Mouse (Mus musculus) midbrain, embryonic 11.5 days (tissue): Measurements from ENCODE around the gene Vmn1r129. TPM values are rescaled to one million over a fixed set of nuclear protein-coding genes. Genes with fewer than 3 reads are reported as not detected.
"Not testable (repeated sequence)": the region's sequence is repeated elsewhere in the genome, so short reads cannot be mapped to it uniquely, and the experiment has no call there.

Experiments used
- ATAC-seq: fragments of 200-750 bp; cut with Nextera tagmentation; 2 replicates; pipeline ENCODE4 v1.8.0; 2017; ENCODE audit warnings: moderate TSS enrichment, moderate library complexity; ENCODE audit not compliant: low FRiP score
- DNase-seq: peaks from one replicate; pipeline ENCODE4 v3.0.0; 2015; ENCODE audit warnings: low spot score; ENCODE audit errors: missing footprints
- H3K27ac ChIP-seq: fragments of 300-500 bp; sonication (generic); 2 replicates; pipeline ENCODE4 v1.5.1; 2014; ENCODE audit warnings: low read depth, low read length
- H3K27me3 ChIP-seq: fragments of 300-500 bp; sonication (generic); 2 replicates; pipeline ENCODE4 v1.6.1; 2014; ENCODE audit warnings: mild to moderate bottlenecking, low read length, moderate library complexity, mixed read lengths; ENCODE audit not compliant: control insufficient read depth, insufficient read depth
- H3K36me3 ChIP-seq: fragments of 300-500 bp; sonication (generic); 2 replicates; pipeline ENCODE4 v1.6.1; 2014; ENCODE audit warnings: mild to moderate bottlenecking, low read length, moderate library complexity, mixed read lengths; ENCODE audit not compliant: control insufficient read depth, insufficient read depth
- H3K4me1 ChIP-seq: fragments of 300-500 bp; sonication (generic); 2 replicates; pipeline ENCODE4 v1.6.1; 2014; ENCODE audit warnings: low read length; ENCODE audit not compliant: control insufficient read depth, insufficient read depth
- H3K4me2 ChIP-seq: fragments of 300-500 bp; sonication (generic); 2 replicates; pipeline ENCODE4 v1.6.1; 2014; ENCODE audit warnings: mild to moderate bottlenecking, moderate library complexity
- H3K4me3 ChIP-seq: fragments of 300-500 bp; sonication (generic); 2 replicates; pipeline ENCODE4 v1.5.1; 2014; ENCODE audit warnings: low read depth, low read length
- H3K9ac ChIP-seq: fragments of 300-500 bp; sonication (generic); 2 replicates; pipeline ENCODE4 v1.6.1; 2014; ENCODE audit warnings: low read length
- H3K9me3 ChIP-seq: fragments of 300-500 bp; sonication (generic); 2 replicates; pipeline ENCODE4 v1.6.1; 2016; ENCODE audit warnings: low read length; ENCODE audit not compliant: control insufficient read depth
- WGBS: fragments of 180-500 bp; shearing (Covaris S2); extraction: QIAGEN DNeasy Blood & Tissue Kit; methylation state at CpG from one replicate; pipeline ENCODE4 v1.1.7; 2014; 5-methylcytosine and 5-hydroxymethylcytosine counted together
- polyA plus RNA-seq: library from polyadenylated mRNA; unstranded; fragments of >200 nt; fragmentation: Nextera tagmentation; extraction: Ambion mirVana; gene quantifications from 2 replicates; pipeline ENCODE4 v1.2.1, GENCODE M21; 2014

The Vmn1r129 gene
- not detected in 2 replicates for polyA plus RNA-seq

GRCm38 (mm10) chr7:21361191-21361590 is at the start of gene Vmn1r129:
TSS of gene Vmn1r129 (minus strand) at chr7:21361291.
- not testable (repeated sequence) for H3K36me3 ChIP-seq, H3K4me3 ChIP-seq, H3K4me2 ChIP-seq, H3K4me1 ChIP-seq, ATAC-seq, H3K9ac ChIP-seq, H3K27ac ChIP-seq, H3K9me3 ChIP-seq, H3K27me3 ChIP-seq, DNase-seq
- WGBS, result no CpG with 5 or more reads among the region's 1 CpGs

GRCm38 (mm10) chr7:21349073-21349472 is 12.0 kb downstream of the Vmn1r129 start, which contains the start of gene Vmn1r128:
TSS of gene Vmn1r128 (plus strand) at chr7:21349373.
- H3K27me3 ChIP-seq, H3K9me3 ChIP-seq, H3K27ac ChIP-seq, H3K4me2 ChIP-seq, DNase-seq, H3K4me1 ChIP-seq, H3K9ac ChIP-seq, ATAC-seq, H3K36me3 ChIP-seq, H3K4me3 ChIP-seq: not testable (repeated sequence)
- WGBS, result 70% methylated on average over 1 of the region's 1 CpGs

- not testable (repeated sequence) for H3K4me2 ChIP-seq, H3K27me3 ChIP-seq, H3K36me3 ChIP-seq, H3K4me3 ChIP-seq, H3K27ac ChIP-seq, H3K9me3 ChIP-seq, H3K9ac ChIP-seq, ATAC-seq, DNase-seq, H3K4me1 ChIP-seq
- no CpG with 5 or more reads among the region's 3 CpGs for WGBS
Measured at GRCm38 (mm10) chr7:21319761-21320160, 41.3 kb downstream of the Vmn1r129 start, which contains the start of gene Vmn1r127. TSS of gene Vmn1r127 (minus strand) at chr7:21319861.

Other genes starting within 250 kb of the Vmn1r129 start
- gene Vmn1r122, start 227.2 kb downstream of the Vmn1r129 start, polyA plus RNA-seq, result not detected in 2 replicates
- gene Vmn1r123, start 199.1 kb downstream of the Vmn1r129 start, polyA plus RNA-seq, result not detected in 2 replicates
- not detected in 2 replicates for gene Gm5157, start 170.9 kb downstream of the Vmn1r129 start, polyA plus RNA-seq
- gene Vmn1r124, start 100.7 kb downstream of the Vmn1r129 start, polyA plus RNA-seq, result not detected in 2 replicates
- gene Vmn1r125, start 89.1 kb downstream of the Vmn1r129 start, polyA plus RNA-seq, result not detected in 2 replicates
- gene Vmn1r126, start 59.8 kb downstream of the Vmn1r129 start, polyA plus RNA-seq, result not detected in 2 replicates
- gene Vmn1r127, start 41.4 kb downstream of the Vmn1r129 start, polyA plus RNA-seq, result not detected in 2 replicates
- not detected in 2 replicates for gene Vmn1r128, start 11.9 kb downstream of the Vmn1r129 start, polyA plus RNA-seq
- not detected in 2 replicates for gene Gm6882, start 71.5 kb upstream of the Vmn1r129 start, polyA plus RNA-seq
- gene Vmn1r130, start 150.5 kb upstream of the Vmn1r129 start, polyA plus RNA-seq, result not detected in 2 replicates
- gene Vmn1r131, start 184.8 kb upstream of the Vmn1r129 start, polyA plus RNA-seq, result not detected in 2 replicates